Mouse (Mus musculus) lung, postnatal 10 days (tissue): ENCODE data around the gene Med9.

Experiments
- DNase-seq: peaks from one replicate; pipeline ENCODE4 v3.0.0; 2021

Gene Med9

DNA sequence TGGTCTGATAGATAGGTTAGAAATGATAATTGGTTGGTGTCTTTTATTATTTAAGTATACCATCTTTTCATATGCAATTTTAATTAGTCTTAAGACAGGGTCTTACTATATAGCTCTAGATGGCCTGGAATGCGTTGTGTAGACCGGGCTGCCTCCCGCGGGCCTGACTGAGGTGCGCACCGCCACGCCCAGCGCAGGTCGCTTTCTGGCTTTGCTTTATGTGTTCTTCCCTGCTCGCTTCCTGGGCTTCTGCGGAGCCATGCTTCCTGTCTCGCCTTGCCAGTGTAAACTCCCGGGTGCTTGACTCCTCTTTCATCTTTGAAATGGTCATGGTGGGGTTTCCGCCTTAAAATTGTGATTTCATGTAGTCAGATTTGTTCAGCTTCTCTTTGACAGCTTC lies 4.9 kb downstream of the Med9 start:
- peak; percentile 45 for DNase-seq

DNA sequence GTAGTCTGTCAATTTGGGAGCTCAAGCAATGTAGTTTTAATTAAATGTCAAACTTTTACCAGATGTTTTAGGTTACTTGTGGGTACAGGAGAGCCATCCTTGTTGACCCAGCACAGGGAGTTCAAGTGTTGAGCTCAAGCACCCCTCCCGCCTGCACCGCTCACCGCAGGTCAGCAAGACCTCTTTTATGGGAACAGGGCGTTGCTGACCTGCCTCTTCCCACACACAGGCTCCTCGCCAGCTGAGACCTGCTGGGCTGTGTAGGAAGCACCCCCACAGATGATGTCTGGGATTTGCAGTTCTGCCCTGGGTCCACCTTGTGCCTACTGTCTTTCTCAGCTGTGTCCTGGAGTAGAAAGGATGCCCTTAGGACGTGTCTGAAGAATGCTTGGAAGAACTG lies 8.7 kb downstream of the Med9 start:
- no peak for DNase-seq

DNA sequence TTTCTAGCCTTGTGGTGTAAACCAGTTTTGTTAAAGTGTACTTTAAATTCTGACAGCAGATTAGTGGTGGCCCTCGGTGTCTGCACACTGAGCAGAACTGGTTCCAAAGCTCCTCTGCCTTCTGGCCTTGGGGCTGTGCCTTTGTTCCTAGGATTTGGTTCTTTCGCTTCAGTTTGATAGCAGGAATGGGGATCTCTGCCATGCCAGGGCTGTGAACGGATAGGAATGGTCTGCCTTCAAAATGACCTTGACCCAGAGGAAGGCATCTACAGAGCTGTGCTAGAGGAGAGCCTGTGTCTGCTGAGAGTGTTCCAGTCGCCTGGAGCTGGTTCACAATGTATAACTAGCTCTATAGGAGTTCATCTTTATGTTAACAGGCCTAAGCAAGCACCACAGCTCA lies 11.4 kb downstream of the Med9 start:
- no peak for DNase-seq

DNA sequence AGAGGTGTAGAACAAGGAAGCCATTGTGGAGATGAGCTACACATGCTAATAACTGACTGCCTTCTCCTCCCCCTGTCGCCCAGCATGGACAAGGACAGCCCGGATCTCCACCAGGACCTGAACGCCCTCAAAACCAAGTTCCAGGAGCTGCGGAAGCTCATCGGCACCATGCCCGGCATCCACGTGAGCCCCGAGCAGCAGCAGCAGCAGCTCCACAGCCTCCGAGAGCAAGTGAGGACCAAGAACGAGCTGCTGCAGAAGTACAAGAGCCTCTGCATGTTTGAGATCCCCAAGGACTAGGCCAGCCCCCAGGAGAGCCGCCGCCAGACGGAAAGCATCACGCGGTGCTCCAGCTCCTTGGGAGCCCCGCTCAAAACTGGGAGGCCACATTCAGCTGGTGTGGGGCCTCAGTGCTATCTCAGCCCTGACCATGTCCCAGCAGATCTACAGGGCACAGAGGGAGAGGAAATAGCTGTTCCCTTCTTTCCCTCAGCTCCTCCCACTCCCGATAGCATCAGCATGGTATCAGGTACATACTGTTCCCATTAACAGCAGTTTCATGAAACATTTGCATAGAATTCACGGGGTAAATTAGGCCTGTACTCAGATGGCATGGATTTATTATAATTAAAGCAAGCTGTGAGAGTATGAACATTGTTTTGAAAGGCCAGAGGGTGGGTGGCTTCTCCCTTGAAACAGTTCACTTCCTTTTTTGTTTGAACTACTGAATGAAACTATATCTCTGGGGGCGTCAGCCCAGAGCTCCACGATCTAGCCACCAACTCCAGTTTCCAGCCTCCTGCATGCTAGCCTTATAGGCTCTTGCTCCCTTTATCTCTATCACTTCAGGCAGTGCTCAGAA lies 12.7 kb downstream of the Med9 start:
- DNase-seq, result no peak

DNA sequence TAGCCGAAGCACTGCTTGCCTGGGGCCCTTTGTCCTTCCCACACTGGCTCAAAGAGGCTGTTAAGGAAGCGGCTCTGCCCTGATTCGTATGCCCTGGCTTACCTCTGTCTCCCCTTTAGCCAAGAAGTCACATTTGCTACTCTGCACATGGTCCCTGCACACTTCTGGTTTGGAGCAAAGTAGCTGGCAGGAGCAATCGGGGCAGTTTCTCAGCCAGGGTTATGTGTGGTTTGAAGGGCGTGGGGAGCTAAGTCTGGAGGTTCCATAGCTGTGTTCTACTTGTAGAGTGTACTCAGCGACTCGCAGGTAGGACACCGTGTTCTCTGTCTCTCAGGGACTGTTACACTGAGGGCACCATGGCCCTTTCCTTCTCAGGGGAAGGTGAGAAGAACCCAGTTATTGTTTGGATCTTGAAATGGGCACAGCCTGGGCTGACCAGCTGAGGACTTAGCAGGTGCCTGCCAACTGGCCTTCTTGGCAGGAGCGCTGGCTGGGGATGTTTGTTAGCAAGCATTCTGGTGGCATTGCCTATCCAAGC lies 13.4 kb downstream of the Med9 start:
- no peak for DNase-seq

DNA sequence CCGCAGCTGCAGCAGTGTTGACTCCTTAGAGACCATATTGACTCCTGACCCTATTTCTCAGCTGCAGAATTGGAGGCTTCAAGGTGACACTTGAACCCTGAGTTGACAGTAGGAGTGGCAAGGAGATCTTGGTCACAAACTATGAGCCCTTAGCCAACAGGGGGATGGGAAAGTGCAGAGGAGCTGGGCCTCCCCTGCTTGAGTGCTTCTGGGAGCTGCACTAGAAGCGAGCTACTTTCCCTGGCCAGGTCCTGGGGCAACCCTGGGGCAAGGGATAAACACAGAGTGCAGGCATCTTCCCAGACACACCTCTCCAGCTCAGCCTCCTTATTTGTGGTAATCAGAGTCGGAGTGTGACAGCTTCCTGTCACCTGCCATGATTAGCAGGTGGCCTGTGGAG lies 14.6 kb downstream of the Med9 start:
- no peak for DNase-seq

DNA sequence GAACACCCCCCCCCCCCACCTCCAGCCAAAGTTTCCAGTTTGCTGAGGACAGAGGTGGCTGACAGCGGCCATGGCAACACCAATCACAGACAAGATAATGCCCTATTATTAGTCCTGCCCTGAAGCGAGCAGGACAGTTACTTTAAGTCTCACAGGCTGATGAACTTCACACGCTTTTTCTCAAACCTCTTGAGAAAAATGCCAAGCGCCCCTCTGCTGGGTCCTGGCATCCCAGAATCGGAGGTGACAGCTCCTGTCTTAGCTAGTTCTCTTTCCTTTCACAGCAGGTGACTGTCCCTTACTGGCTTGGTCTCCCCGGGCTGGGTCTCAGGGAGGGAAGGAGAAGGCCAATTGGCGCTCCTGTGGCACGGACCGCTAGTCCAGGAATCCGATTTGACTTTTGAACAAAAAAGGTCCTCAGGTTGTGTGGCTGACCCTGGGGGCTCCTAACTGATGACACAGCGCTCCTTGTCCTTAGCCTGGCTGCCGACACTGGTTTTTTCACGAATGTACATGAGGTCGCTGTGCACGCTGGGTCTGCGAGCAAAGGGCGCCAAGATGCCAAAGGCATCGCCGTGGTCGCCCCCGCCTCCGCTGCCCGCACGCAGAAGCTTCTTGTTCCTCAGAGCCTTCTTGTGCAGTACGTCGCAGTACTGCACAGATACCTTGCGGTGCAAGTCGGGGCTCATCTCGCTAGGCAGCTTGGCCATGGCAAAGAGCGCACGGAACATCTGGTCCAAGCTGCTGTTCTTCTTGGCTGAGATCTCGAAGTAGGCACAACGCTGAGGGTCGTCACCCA lies 15.6 kb downstream of the Med9 start:
- DNase-seq, result no peak

DNA sequence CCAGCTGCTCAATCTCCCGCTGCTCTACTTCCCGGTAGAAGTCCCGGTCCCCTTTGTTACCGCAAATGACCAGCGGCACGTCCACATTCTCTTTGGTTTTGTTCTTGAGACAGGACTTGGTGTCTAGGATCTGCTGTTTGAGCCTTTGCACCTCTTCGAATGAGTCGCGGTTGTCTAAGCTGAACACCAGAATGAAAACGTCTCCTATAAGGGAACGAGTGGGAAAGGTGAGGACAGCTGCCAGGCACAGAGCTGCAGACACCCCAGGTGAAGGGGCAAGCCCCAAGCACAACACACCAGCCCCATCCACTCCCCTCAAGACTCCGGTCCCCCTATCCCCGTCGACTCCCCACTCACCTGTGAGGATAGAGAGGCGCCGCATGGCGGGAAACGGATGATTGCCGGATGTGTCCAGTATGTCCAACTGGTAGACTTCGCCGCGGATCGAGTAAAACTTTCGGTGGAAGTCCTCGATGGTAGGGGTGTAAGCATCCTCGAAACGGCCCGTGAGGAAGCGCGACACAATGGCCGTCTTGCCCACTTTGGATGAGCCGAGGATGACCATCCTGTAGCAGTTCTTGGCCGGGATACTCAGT lies 16.3 kb downstream of the Med9 start:
- peak; percentile 23 for DNase-seq

DNA sequence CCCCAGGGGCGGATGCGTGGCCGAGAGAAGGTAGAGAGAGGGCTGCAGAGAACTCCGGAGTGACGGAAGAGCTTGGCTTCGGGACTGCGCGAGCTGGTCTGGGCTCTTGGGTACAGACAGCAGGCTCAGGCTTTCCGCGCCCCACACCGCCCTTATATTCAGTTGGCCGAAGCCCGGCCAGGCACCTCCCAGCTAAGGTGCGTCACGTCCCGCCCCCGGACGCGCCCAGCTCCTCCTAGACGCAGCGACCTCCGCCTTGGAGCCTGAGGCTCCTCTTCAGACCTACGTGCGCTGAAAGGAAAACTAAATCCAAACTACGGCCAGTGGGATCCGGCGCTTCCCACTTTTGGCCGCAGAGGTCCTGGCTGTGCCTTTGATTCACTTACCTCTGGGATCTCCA lies 16.8 kb downstream of the Med9 start, which contains the start of gene Rasd1:
Gene Rasd1 (minus strand): TSS at position 127 of the 400 bp plus-strand sequence.
- DNase-seq, result peak; percentile 91

DNA sequence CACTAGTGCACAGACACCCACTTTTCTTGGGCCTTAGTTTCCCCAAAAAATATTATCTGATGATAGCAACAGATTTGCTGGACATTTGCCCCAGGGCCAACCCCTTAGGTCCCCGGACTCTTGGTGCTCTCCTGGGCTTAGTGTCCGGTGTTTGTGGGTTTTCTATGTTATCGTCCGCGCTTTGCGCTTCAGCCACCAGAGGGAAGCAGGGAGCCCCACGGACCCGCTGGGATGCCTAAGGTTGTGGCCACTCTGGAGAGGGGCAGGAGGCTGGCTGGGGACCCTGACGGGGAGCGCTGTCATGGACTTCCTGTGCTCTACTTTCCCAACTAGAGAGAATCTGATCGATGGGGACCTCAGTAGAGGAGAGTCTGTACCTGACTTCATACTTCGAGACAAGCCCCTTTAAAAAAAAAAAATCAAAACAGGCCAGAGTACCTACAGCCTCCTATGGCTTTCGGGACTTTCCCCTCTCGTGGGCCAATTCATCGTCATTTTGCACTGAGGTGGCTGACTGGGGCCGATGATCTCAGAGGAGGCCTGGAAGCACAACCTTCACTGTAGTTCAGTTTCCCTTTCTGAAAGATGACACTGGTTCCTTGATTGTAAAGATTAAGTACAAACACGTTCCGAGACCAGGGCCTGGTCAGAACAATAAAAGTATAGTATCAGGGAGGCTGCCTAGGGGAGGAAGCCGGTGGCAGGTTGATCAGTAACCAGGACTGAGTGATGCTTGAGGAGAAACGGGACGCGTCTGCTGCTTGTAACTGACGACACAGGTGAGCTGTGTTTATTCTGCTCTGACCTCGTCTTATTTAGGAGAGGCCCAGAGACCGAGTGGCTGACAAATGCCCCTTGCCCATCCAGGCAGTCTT lies 17.5 kb downstream of the Med9 start:
- DNase-seq, result peak; percentile 90

DNA sequence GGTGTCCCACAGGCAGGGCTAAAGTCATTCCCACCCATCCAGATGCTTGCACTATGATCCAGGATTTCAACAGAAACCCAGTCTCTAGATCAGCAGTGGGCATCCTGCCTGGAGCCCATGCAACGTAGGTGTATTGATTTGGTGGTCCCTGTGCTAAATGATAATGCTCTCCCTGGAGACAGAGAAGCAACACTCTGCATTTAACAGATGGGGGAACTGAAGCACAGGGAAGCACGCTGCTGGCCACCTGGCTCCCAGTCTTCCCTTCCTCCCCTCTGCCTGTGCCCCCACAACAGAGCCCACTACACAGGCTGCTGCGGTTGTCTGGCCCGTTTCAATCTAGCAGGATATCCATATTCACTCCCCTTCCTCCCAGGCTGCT lies 18.1 kb downstream of the Med9 start:
- DNase-seq, result no peak

DNA sequence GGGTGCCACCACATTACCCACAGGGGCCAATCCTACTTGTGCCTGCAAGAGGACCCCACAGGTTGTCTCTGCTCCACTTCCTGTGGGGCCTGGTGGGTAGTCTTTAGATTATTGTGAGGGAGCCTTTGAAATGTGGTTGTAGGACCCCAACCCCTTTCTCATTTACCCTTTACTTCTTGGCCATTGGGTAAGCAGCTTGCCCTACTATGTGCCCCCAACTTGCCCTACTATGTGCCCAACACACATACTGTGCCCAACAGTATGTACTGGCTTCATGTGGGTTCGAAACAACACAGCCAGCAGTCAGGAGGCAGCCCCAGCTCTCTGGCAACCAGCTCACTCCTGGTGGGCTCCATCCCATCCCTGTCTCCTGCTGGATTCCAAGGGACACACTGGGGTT lies 19.8 kb downstream of the Med9 start:
- no peak for DNase-seq

DNA sequence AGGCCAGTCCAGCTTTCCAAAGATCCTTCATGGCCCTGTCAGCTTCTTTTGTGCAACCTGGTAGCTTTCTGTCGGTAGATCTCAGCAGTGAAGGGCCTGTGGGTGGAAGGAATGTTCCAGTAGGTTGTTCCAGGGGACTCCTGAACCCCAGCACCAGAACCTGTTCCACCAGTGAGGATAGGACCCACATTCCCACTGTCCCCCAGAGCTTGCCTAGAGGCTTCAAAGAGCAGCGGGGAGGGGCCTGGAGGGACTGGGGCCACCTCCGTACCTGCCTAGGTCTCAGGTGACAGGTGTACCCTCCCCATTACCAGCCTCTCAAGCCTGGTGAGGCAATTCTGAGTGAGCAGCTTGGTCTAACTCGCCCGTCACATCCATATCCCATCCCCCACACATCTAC lies 22.8 kb downstream of the Med9 start:
- no peak for DNase-seq

DNA sequence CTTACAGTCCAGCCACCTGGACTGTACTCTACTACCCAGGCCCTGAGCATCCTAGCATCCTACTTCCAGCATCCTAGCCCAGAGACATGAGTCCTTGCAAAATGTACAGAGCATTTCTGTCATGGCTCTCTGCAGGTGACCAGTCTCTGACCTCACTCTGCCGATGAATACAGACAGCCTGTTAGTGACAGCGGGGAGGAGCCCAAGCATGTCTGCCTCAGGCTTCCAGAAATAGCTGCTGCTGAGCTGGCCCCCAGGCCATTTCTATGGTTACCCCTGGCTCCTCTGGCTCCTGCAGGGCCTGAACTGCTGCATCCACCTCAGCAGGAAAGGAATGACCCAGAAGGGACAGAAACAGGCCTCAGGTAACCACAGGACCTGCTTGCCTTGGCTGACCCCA lies 23.7 kb downstream of the Med9 start:
- no peak for DNase-seq

DNA sequence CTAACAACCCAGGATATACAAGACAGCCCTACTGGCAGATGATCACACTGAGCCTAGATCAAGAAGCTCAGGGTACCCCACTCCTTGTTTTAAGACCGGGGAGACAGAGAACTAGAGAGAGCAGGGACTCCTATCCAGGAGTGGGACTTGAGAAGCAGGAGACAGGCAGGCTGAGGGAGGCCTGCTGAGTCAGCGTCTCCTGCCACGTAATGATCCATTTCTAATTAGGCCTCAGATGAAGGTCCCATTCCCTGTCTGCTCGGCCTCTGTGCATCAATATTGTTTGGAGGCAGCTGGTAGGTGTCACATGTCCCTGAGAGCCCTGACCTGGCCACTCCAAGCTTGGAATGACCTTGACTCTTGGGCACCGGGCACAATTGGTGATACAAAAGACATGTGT lies 25.4 kb downstream of the Med9 start:
- no peak for DNase-seq

DNA sequence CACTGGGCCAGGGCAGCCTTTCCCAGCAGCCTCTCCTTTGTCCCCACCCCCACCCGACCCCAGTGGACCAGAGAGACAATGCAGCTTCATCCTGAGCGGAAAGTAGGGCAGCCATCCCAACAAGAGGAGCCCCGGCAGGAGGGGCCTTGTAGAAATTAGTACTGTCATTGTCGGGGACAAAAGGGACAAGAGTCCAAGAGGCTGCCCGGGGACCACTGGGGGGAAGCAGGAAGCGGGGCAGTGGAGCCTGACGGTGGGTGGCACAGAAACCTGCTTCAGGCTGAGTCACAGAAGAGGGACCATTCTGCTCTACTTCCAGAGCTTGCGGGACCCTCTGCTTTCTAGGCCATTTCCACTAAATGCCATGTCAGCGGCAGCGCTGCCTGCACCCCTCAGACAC lies 27.2 kb downstream of the Med9 start:
- DNase-seq, result no peak

DNA sequence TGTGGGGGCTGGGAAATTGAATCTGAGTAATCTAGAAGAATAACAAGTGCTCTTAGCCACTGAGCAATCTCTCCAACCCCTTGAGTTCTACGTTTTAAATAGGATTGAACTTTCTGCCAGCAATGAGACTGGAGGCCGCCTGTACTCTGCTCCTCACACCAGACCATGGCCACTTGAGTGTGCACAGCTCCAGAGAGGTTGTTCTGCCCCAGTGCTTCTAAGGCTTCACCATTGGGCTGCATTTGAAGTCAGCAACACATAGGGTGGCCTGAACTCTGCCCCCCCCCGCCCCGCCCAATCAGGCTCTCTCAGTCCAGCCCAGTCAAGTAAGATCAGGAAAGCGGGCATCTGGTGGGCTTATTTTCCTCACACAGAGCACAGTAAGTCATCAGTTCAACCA lies 29.8 kb downstream of the Med9 start:
- no peak for DNase-seq

DNA sequence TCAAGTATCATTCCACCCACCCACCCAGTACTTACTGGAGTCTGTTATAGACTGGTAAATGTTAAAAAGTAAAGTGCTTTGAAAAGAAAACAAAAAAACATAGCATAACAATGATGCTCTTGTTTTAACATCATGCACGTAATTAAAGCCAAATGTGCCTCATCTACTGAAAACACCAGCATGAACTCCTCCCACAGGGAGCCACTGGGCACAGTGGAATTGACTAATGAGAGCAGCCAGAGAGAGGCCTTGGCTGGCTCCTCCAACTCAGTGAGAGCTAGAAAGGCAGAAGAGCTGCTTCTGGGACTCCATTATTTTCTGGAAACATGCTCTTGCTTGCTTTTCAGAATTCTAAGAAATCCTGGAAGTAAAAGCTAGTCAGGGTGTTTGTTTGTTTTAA lies 41.4 kb downstream of the Med9 start:
- no peak for DNase-seq

DNA sequence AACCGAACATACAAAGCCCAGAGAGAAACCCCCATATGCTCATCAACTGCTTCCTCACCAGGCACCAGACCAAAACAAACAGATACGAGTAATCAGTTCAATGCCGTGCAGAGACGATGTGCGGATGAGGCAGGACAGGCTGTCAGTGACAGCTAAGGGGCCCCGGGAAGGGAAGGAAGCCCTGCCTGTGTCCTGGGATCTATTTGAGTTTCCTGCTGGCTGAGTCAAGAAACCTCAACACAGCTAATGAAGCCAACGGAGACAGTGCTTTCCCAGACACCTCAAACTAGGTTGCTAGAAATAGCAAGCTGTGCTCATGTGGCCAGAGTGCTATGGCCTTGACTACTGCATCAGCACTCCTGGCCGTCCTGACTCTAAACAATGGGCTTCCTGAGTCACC lies 43.4 kb downstream of the Med9 start:
- DNase-seq, result peak; percentile 75

DNA sequence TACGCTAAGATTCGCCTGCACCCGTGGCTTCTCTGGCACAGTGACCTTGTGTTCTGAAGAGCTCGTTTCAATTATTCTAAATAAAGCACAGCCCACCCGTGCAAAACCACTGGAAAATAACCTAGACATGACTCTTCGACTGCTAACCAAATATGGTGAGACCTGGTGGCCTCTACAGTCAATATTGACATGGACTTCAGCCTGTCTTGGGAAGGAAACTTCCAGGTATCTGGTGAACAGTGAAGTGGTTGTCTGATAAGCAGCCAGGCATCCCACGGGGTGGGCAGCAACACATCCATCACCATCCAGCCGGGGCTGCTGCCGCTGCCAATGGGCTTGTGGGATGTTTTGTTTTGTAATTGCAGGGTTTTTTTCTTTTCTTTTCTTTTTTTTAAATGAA lies 46.3 kb downstream of the Med9 start:
- no peak for DNase-seq

DNA sequence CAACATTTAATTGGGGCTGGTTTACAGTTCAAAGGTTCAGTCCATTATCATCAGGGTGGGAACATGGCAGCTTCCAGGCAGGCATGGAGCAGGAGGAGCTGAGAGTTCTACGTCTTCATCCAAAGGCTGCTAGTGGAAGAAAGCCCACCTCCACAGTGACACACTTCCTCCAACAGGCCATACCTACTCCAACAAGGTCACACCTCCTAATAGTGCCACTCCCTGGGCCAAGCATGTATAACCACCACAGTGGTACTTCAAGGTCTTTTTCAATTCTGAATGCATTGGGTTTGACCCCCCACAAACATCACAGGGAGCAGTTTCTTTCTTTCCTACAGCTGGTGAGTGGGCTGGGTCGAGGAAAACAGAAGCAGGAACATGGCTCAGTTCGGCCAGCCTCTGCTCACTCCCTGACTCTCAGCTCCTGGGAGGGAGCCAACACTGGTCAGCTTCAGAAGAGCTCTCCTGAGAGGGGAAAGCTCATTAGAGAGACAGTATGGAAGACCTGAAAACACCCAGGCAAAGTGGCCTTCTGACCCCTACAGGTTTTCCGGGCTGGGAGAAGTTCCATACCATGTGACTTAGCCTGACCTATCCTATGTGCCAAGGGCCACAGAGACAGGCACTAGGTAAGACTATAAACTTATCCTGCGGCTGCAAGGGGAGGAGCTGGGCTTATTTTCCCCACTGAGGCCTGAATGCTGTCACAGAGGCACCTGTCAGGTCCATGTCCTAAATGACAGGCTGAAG lies 53.4 kb downstream of the Med9 start:
- DNase-seq, result no peak

DNA sequence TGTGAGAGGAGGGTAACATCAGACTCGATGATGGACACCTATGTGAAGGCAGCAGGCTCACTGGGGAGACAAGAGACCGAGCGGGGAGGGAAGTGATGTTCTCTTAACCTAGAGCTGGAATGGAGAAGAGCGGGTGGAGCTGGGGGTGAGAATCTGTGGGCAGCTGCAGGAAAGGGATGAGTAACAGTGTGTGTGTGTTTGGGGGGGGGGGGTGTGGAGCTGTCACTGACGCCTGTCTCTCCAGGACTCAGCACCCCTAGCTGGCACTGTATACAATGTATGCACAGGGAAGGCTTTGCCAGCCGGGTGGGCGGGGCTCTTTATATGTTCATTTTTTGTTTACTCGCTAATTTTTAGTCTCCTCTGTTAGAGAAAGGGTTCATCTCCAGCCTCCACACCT lies 55.8 kb downstream of the Med9 start:
- no peak for DNase-seq
